Mouse (Mus musculus) layer of hippocampus, postnatal 36 days (tissue): Measurements from ENCODE around the gene Nxph4. TPM values are rescaled to one million over a fixed set of nuclear protein-coding genes. Genes with fewer than 3 reads are reported as not detected.

Experiments used
- DNase-seq, 2 experiments: peaks; one replicate each; pipeline ENCODE4 v3.0.0; 2022
- total RNA-seq, 2 experiments: library from RNA; stranded (reverse); gene quantifications; 2 replicates each; pipeline ENCODE4 v1.2.3; 2021

The Nxph4 gene
- total RNA-seq, 2 experiments from 2014 or later: 1.3 to 1.7 TPM

DNA sequence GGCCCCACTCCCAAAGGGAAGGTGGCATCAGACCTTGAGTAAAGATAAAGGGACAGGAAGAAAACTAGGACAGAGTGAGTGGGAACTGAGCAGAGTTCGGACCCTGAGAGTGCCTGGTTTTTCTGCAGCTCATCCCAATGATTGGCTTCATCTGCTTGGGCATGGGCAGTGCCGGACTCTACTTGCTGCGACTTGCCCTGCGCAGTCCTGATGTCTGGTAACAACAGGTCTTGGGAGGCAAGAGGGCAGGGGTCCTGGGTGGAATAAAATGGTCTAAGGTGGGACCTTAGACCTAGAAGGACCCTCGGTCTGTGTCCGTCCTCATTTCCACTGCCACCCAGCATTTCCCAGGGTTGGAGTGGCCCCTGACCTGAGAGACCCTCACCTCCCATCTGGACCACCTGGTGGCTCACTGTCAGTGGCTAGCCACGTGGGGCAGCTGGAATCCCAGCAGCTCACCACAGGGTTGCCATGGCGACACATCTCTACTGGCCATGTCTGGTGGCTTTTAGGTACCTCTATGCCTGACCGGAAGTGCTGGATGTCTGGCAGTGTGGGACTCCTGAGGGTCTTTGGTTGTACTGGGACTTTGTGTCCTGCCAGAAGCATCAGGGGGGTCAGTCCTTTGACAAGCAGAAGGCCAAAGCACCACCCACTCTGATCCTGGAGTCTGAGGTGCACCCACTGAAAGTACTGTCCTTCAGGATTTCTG is 18.9 kb downstream of the Nxph4 start:
- no peak for DNase-seq

DNA sequence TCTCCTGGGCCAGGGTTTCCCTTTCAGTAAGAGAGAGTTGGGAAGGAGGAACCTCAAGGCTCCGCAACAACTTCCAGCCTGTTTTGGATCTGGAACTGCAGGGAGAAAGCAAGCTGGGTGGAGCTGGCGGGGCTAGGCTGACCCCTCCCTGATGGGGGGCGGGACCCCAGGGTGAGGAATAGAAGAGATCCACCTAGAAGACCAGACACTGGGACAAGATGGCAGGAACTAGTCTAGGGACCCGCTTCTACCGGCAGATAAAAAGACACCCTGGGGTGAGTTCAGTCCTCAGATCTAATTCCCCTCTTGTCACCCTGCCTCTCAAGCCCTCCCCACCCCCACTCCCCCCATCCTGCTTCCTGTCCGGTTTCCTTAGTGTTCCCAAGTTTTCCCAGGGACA is 19.6 kb downstream of the Nxph4 start, which contains the start of gene Ndufa4l2:
TSS of gene Ndufa4l2 (plus strand) at position 204 of the 400 bp plus-strand sequence.
- no peak for DNase-seq

DNA sequence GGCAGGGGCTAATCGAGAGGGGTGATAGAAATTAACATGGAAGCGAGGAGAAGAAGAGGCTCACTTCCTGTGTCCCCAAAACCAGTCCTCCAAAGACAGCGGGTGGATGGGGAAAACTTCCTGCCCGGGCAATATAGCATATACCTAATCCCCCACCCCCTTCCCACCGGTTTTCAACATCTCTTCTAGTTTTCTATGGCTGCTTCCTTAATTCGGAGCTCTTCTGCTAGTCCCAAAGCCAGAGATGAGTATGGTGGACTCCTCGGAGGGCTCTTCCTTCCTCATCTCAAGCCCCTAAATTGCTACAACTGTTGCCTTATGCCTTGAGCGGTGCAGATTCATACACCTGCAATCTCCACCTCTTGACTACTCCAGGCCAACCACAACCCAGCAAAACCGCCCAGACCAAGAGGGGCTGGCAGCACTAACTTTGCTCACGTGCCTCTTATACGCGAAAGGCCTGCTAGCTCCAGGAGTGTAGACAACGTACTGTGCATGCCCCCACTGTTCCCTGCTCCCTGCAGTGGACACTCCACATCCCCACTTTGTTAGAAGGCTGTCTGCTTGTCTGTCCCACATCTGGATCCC is 20.2 kb downstream of the Nxph4 start:
- DNase-seq: no peak

DNA sequence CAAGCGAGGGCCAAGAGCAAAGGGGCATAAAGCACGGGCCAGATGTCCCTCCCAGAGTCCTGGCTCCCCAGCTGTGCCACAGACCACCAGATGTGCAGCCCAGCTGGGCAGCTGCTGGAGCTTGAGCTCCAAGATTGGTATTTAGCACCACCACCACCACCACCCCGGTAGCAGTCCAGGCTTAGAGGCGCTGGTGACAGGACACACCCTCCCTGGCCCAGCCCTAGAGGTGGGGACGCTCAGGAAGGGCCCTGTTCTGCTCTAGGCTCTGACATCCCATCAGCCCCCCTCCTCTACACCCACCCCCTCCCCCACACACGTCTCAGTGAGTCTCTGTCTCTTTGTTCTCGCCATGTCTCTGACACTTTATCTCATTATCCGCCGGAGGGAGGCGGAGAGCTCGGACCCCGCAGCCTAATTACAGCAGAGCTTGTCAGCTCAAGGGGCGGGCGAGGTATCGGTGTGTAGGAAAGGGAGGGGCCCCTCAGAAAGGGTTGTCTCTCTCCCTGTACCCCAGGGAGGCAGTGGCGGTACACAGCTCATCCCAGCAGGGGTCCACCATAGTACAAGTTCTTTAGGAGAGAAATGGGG is 20.8 kb downstream of the Nxph4 start:
- DNase-seq: no peak

DNA sequence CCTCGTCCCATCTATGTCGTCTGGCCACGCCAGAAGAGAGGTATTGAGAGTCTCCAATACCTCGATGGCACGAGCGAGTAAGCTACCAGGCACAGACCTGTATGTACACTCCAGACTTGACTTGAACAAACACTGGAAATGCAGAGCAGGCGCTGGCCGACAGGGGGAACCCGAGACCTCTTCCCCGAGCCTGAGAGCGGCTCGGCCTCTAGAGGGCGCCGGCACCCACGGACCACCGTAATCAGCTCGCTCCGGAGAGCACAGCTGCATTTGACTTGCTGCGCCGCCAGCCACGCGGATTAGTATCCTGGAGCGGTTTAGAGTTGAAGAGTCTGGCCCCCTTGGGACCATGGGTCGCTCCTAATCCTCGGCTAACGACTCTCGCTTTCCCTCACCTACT is 21.5 kb downstream of the Nxph4 start:
- DNase-seq: peak; percentile 94 to 95

DNA sequence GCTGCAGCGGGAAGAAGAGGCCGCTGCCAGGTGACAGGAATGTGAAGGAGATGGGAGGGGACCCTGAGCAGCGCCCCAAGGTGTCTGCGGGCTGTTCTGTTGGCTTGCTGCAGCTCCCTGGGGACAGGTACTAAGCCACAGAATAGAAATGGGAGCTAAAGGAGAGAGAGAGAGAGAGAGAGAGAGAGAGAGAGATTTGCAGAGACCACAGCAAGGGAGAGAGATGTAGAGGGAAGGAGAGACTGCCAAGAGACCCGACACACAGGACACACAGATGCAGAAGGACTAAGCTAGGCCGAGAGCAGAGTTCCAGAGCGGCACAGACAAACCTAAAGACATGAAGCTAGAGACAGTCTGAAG is 22.1 kb downstream of the Nxph4 start:
- DNase-seq: no peak

DNA sequence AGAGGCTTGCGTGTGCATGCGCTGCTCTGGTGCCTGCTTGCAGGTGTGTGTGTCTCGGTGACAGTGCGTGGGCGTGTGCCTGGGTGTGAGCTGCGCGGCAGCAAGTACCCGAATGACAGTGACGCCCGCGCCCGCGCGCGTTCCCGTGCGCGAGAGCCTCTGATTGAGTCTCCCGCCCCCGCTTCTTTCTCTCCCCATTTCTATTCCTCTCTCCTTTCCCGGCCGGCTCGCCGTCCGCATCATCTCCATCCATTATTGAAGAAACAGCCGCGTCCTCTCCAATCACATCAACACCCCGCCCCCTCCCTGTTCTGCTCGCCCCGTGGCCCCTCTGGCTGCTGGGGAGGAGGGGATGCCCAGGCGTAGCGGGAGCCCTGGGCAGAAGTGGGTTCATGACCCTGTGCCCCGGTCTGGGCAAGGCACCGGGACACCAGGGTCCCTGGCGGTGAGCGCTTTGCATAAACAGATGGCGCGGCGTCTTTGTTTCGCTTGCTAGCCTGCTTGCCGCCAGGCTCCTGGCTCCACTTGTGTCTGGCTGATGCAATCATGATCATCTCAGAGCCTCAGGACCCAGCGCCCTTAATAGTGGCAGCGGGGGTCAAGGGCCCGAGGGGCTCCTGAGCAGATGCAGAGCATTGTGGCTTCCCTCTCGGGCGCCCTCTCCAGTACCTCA is 22.6 kb downstream of the Nxph4 start:
- peak; percentile 77 to 80 for DNase-seq

DNA sequence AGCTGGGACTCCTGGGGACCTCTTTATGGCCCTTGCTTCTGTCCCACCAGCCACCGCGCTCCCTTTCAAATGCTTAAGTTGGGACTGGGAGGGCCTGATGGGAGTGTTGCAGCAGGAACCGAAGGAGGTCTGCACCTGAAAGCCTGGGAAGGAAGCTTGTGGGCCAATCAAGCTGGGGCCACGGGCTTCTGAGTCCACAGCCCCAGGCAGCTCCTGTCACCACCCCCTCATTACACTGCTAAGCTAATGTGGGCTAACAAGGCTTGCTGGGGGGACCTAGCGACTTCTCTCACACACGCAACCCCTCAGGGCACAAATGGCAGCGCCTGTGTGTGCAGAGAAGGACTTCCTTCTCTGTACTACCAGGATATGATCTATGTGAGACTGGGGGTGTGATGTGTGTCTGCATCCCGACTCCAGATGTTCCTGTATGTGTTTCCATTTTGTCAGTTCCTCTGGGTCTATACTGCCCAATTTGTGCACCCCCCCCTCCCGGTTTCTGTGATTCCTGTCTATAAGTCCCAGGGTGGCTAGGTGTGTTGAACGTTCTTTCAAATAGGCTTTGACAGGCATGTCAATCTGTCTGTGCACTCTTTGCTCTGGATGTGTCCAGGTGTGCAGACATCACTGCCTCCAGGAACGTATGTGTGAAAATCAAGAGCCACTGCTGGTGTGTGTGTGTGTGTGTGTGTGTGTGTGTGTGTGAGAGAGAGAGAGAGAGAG is 23.3 kb downstream of the Nxph4 start:
- DNase-seq: no peak

DNA sequence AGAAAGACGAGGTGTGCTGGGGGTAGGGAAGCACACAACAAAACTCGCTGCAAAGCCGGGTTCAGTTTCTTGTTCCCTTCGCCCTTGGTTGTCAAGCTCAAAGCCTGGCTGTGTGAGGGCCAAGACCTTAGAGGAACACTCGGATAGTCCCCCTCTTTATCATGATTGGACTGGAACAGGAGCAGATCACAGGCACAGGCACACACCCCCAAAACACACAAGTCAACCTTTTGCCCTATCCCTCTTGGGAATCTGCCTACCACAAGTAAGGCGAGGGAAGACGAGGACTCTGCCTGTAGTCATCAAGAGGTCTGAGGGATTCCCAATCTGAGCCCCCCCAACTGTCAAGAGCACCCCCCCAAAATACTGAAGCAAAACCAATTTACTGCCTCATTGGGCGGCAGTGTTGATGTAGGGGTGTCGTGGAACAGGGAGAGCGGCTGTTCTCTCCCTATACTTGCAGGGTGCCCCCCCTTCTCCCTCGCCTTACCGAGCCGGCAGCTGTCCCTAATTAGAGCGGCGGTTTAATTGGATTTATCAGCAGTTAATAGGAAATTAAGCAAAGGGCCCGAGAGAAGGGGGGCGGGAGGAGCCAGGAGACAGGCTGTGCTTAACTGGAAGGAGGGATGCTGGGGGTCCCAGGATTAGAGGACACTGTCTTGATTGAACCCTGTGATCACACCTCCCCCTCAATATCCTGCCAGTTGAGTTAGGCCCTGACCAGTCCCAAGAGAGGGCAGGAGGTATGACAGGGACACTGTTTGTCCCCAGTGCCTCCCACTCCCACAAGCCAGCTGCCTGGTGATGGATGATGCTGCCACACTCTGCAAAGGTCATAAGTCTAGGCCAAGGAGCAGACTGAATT is 24.3 kb downstream of the Nxph4 start:
- DNase-seq: no peak

DNA sequence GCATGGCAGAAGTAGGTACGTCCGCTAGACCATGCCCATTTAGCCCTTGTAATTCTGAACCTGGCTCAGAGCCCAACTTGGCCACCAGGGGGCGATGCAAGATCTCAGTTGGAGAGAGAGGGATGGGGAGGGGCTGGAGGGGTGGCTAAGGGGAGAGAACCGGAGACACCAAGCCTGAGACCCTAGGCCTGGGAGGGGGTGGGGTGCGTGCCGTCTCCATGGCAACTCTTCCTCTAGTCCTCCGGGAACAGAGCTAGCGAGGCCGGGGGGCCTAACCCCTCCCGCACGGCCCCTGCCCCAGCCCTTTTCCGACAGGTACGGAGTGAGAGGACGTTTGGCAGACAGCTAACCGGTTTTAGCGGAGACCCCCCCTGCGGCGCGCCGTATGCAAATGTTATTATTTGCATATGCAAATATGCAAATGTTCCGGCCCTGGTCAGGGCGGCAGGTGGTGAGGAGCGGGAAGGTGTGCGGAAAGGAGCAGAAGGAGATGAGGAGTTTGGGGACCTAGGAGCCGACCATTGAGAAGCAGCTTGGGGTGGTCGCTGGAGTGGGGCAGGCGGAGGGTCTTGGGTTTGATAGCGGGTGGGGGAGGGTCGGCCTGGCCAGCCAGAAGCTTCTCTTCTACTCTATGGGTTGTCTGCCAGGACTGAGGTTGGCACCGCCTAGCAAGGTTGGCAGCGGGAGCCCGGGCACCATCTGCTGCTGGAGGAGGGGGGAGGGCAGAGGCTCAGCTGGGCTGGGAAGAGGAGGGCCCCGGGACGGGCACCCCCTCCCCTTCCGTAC is 25.1 kb downstream of the Nxph4 start:
- DNase-seq: peak; percentile 81 to 82

DNA sequence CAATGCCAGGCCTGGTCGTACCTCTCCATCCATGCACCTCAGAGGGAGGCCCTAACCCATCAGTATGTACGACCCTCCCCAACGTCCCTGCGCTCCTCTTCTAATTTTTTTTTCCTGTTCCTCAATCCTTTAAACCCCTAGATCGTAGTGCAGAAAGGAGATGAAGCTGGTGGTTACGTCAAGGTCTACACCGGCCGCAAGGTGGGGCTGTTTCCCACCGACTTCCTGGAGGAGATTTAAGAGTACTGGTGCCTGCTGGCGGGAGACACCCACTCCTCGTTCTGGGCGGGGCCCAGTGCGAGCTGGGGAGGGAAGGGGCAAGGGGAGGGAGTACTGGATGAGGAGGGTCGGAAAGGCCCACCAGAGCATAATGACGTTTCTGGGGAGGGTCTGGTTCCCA is 26.1 kb downstream of the Nxph4 start:
- peak; percentile 68 to 69 for DNase-seq

DNA sequence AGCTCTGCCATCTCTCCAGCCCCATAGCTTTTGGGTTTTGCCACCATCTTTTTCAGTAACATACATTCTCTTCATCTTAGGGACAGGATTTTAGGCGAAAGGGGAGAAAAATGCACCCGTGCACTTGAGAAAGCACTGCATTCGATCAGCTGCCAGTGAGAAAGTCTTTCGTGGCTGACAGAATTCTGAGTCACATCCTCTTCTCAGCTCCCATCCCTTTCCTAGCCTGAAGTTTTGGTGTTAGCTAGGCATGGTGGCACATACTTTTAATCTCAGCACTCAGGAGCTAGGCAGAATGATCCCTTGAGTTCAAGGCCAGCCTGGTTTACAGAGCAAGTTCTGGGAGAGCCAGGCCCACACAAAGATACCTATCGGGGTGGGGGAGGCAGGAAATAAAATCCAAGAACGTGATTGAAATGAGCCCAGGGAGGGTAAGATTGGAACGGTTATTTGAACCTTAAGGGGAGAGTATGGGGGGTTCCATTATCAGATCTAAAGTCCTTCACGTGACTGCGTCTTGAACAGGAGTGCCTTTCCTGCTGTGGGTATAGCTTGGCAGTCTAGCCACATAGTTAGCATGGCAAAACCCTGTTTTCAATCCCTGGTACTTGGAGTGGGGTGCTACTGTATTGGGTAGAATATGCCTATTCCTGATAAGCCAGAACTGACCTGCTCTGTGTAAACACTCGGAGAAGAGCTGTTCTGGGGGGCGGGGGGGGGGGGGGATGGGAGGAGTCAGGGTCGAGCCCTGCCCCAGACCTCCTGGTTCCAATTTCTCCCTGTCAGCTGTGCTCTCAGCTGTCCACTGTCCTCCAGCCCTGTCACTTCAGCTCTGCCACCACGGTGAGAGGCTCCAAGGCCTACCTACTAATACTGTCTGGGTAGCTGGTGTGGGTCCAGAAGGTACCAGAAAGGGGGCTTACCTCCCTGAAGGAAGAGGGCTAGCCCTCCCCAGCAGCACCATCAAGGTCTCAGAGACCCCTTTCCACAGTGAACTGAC is 33.2 kb downstream of the Nxph4 start, which contains the start of gene Stac3:
TSS of gene Stac3 (plus strand) at position 793 of the 1,000 bp plus-strand sequence.
- DNase-seq: no peak

DNA sequence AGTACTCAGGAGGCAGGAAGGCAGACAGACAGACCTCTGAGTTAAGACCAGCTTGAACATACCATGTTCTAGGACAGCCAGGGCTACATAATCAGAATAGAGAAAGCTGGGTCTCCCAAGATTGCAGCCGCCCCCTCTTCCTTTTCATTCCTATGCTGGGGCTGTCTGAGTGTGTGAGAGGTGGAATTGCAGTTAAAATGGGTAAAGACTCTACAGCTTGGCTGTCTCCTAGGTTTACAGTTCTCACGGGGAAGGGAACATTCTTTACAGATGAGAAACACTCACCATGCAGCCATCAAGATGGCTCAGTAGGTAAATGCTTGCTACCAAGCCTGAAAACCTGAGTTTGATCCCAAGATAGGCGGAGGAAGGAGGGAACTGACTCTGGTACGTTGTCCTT is 34.3 kb downstream of the Nxph4 start:
- no peak for DNase-seq

DNA sequence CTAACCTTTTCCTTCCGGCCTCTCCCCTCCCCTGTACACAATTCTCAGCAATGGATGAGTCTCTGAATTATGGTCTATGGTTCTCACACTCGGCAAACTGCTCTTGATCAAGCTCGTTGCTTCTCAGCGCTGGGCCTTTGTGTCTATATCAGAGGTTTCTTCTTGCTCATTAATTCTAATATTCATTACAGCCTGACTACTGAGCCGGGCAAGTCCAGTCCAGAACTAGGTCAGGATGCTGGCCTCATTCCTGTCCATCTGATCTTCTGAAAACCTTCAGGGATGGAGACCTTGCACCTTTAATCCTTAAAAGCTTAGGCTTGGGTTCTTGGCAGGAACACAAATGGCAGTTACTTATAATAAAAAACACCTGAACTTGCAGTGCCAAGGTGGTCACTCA is 34.8 kb downstream of the Nxph4 start:
- DNase-seq: no peak

DNA sequence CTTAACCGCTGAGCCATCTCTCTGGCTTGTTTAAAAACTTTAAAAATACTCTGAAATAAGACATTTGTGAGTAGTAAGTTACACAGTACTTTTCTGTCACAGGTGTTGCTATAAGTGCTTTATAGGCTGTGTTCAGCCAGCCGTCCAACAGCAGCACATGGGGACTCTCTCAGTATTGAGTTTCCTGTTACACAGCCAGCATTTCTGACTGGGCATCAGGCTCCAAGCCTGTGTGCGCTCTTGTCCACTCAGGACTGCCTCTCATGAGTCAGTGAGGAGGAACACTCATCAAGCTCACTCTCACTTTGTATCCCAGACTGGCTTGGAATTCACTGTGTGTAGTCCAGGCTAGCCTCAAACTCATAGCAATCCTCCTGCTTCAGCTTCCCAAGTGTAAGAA is 38.2 kb downstream of the Nxph4 start:
- no peak for DNase-seq

DNA sequence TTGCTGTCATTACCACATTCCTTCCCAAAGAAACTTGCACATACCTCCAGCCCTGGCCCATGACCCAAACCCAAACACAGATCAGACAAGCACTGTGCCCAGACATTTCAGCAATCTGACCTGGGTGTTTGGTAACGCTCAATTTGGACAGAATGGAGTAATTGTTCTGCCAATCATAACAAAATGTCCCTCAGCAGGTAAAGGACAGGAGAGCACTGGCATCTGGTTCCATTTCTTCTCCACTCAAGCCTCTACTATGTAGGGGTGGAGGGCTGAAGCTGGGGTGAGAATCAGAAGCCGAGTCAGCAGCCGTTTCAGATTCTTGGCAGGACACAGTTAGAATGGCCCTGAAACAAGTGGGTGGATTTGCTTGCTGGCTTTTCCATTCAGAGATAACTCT is 42.2 kb downstream of the Nxph4 start:
- DNase-seq: no peak

DNA sequence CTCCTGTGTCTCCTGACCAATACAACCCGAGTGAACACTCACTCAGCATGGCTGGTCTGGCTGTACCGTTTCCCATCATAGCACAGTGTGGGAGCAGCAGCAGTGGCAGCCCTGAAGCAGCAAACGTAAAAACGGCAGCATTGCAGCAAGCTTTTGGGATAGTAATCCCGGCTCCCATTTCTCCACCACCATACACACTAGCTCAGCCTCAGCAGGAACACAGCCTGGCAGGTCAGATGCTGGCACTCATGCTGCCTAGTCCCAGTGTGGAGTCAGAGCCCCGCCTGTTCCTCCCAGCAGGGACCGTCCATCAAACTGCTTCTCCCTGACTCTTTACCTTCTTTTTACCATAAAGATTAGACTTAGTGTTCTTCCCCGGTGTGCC is 43.2 kb downstream of the Nxph4 start:
- DNase-seq: no peak

DNA sequence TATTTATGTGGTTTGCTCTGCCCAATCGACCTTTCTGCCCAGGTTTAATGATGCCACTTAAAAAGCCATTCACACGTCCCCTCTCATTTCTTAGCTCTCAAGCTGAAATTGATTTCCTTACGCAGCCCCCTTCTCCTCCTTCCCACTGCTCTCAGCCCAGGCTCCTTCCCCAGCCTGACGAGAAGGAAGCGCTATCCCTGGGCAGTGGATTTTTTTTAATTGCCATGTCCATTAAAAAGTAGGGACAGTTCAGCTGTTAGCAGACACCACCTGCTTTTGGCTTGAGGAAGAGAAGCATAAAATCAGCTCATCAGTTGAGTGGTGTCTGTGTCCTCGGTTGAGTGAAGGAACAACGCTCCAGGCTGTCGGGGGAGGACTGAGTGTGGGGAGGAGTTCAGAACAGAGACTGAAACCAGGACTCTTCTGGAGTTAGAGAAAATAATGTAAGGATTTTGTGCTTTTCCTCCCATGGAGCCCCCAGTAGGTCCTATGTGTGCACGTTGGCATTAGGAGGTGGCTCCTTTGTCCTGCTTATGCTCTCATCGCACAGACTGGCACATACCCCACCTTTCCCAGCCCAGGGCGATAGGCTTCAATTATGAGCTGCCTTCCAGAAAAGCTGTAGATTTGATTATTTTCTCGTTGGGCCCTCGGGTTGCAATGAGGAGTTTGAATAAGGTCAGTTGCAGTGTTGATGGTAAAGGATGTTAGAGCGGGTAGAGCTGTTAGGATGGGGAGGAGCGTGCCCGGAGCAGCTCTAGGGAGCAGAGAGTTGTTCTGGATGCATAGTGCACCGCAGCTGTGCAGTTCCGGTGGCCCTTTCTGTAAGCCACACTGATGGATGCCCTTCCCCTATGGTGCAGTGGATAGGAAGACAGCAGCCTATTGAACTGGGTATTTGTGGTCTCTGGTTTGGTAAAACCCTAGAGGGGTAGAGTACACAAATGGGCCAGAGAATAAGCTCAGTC is 43.9 kb downstream of the Nxph4 start:
- no peak for DNase-seq
